Mouse (Mus musculus) kidney, adult 11 months (tissue): Measurements from ENCODE around the gene Clock.

Experiments used
- DNase-seq: peaks from one replicate; pipeline ENCODE4 v3.0.0; 2022

Clock gene

GRCm38 (mm10) chr5:76304452-76305341 lies at the start of gene Clock:
Clock (minus strand) TSS chr5:76304792.
- peak; percentile 90 for DNase-seq

- DNase-seq = no peak
Observed at GRCm38 (mm10) chr5:76351953-76352611, 47.5 kb upstream of the Clock start.

GRCm38 (mm10) chr5:76351537-76351936 lies 46.9 kb upstream of the Clock start:
- no peak for DNase-seq

GRCm38 (mm10) chr5:76346137-76346536 lies 41.5 kb upstream of the Clock start:
- DNase-seq = no peak

GRCm38 (mm10) chr5:76340931-76341330 lies 36.3 kb upstream of the Clock start:
- DNase-seq = no peak

- no peak for DNase-seq
Observed at GRCm38 (mm10) chr5:76337100-76337499, 32.5 kb upstream of the Clock start.

GRCm38 (mm10) chr5:76333833-76334232 lies 29.2 kb upstream of the Clock start:
- no peak for DNase-seq

- DNase-seq = no peak
Observed at GRCm38 (mm10) chr5:76330953-76331352, 26.4 kb upstream of the Clock start, which contains the start of gene Pdcl2. Pdcl2 (minus strand) TSS chr5:76331156.

- DNase-seq = no peak
Observed at GRCm38 (mm10) chr5:76327296-76327695, 22.7 kb upstream of the Clock start.

- no peak for DNase-seq
Observed at GRCm38 (mm10) chr5:76325113-76325512, 20.5 kb upstream of the Clock start.

GRCm38 (mm10) chr5:76321249-76322196 lies 16.9 kb upstream of the Clock start:
- no peak for DNase-seq

- no peak for DNase-seq
Observed at GRCm38 (mm10) chr5:76308206-76308605, 3.6 kb upstream of the Clock start.

GRCm38 (mm10) chr5:76306261-76306660 lies 1.7 kb upstream of the Clock start:
- no peak for DNase-seq

GRCm38 (mm10) chr5:76305616-76306015 lies 1.0 kb upstream of the Clock start:
- no peak for DNase-seq

GRCm38 (mm10) chr5:76303745-76304451 lies 694 bp downstream of the Clock start:
- peak; percentile 71 for DNase-seq

- DNase-seq = no peak
Observed at GRCm38 (mm10) chr5:76303379-76303744, 1.2 kb downstream of the Clock start.

GRCm38 (mm10) chr5:76302009-76302408 lies 2.6 kb downstream of the Clock start:
- DNase-seq = no peak

GRCm38 (mm10) chr5:76289234-76289691 lies 15.3 kb downstream of the Clock start:
- peak; percentile 54 for DNase-seq

- DNase-seq = no peak
Observed at GRCm38 (mm10) chr5:76288256-76288655, 16.3 kb downstream of the Clock start.

- DNase-seq = no peak
Observed at GRCm38 (mm10) chr5:76287062-76287461, 17.5 kb downstream of the Clock start.

GRCm38 (mm10) chr5:76285699-76286098 lies 18.9 kb downstream of the Clock start:
- no peak for DNase-seq

GRCm38 (mm10) chr5:76283890-76284289 lies 20.7 kb downstream of the Clock start:
- no peak for DNase-seq
